Mouse (Mus musculus) splenic B cell, adult 2 months (primary cell): ENCODE results near the gene Paox.
"Not testable (repeated sequence)": the region's sequence is repeated elsewhere in the genome, so short reads cannot be mapped to it uniquely, and the experiment has no call there.

ENCODE experiments used
- DNase-seq: peaks from one replicate; pipeline ENCODE4 v3.0.0-alpha.2; 2011; ENCODE audit warnings: low read depth, low spot score
- H3K27me3 ChIP-seq: 2 replicates; pipeline ENCODE4 v1.6.1; 2012; ENCODE audit warnings: mild to moderate bottlenecking, low read length, moderate library complexity, mixed read lengths; ENCODE audit not compliant: control insufficient read depth, poor library complexity, insufficient read depth, severe bottlenecking
- H3K36me3 ChIP-seq: 2 replicates; pipeline ENCODE4 v1.6.1; 2012; ENCODE audit warnings: mild to moderate bottlenecking, low read length, moderate library complexity, mixed read lengths; ENCODE audit not compliant: control insufficient read depth, poor library complexity, insufficient read depth, severe bottlenecking

Paox gene

GRCm38 (mm10) chr7:140101498-140101897 is 14.1 kb upstream of the Paox start:
- Histone ChIP-seq H3K27me3 (no peaks in the 10 kb centered on the region), H3K36me3 (peaks cover 3% of the 10 kb centered on the region; the same call in 1 of the 2 replicates)
- DNase-seq: no peak

- DNase-seq: peak; percentile 57
- Histone ChIP-seq H3K27me3 (no peaks in the 10 kb centered on the region), H3K36me3 (peaks cover 3% of the 10 kb centered on the region; the same call in 1 of the 2 replicates)
These were observed 13.4 kb upstream of the Paox start, which contains the start of gene Fuom for GRCm38 (mm10) chr7:140101993-140102860. Gene Fuom, minus strand, starts transcription at chr7:140102441.

GRCm38 (mm10) chr7:140104009-140104408 is 11.6 kb upstream of the Paox start:
- no peak for DNase-seq
- peaks cover 5% of the 10 kb centered on the region; the same call in 1 of the 2 replicates for H3K36me3 ChIP-seq
- no peaks in the 10 kb centered on the region for H3K27me3 ChIP-seq

GRCm38 (mm10) chr7:140111943-140112342 is 3.7 kb upstream of the Paox start:
- Histone ChIP-seq H3K27me3 (no peaks in the 10 kb centered on the region), H3K36me3 (0 out of 2 replicates have a peak, but pooled peaks cover 4% of the 10 kb centered on the region)
- DNase-seq: no peak

GRCm38 (mm10) chr7:140116329-140117054 is 893 bp downstream of the Paox start, which contains the start of gene Echs1:
Gene Echs1, minus strand, starts transcription at chr7:140116476.
- Histone ChIP-seq H3K36me3 (no peaks in the 10 kb centered on the region), H3K27me3 (no peaks in the 10 kb centered on the region)
- DNase-seq: peak; percentile 90

GRCm38 (mm10) chr7:140120484-140120883 is 4.9 kb downstream of the Paox start:
- no peak for DNase-seq
- H3K36me3 ChIP-seq: no peaks in the 10 kb centered on the region
- no peaks in the 10 kb centered on the region for H3K27me3 ChIP-seq

GRCm38 (mm10) chr7:140121338-140121910 is 5.8 kb downstream of the Paox start:
- H3K36me3 ChIP-seq: no peaks in the 10 kb centered on the region
- H3K27me3 ChIP-seq: no peaks in the 10 kb centered on the region
- no peak for DNase-seq

GRCm38 (mm10) chr7:140122765-140123164 is 7.2 kb downstream of the Paox start:
- DNase-seq: no peak
- no peaks in the 10 kb centered on the region for H3K36me3 ChIP-seq
- no peaks in the 10 kb centered on the region for H3K27me3 ChIP-seq

- H3K36me3 ChIP-seq: no peaks in the 10 kb centered on the region
- H3K27me3 ChIP-seq: no peaks in the 10 kb centered on the region
- no peak for DNase-seq
These were observed 8.8 kb downstream of the Paox start for GRCm38 (mm10) chr7:140124382-140124781.

GRCm38 (mm10) chr7:140125278-140126021 is 9.9 kb downstream of the Paox start:
- H3K36me3 ChIP-seq: no peaks in the 10 kb centered on the region
- DNase-seq: peak; percentile 92

GRCm38 (mm10) chr7:140126022-140126350 is 10.4 kb downstream of the Paox start:
- DNase-seq: peak; percentile 6
- Histone ChIP-seq H3K27me3 (no peaks in the 10 kb centered on the region), H3K36me3 (no peaks in the 10 kb centered on the region)

More at GRCm38 (mm10) chr7:140125278-140126021, 9.9 kb downstream of the Paox start:
- no peaks in the 10 kb centered on the region for H3K27me3 ChIP-seq

- Histone ChIP-seq H3K36me3 (no peaks in the 10 kb centered on the region), H3K27me3 (no peaks in the 10 kb centered on the region)
These were observed 11.3 kb downstream of the Paox start for GRCm38 (mm10) chr7:140126934-140127333.

GRCm38 (mm10) chr7:140127911-140128310 is 12.3 kb downstream of the Paox start:
- Histone ChIP-seq H3K27me3 (no peaks in the 10 kb centered on the region), H3K36me3 (no peaks in the 10 kb centered on the region)
- no peak for DNase-seq

More at GRCm38 (mm10) chr7:140126934-140127333, 11.3 kb downstream of the Paox start:
- no peak for DNase-seq

GRCm38 (mm10) chr7:140132184-140132583 is 16.6 kb downstream of the Paox start:
- not testable (repeated sequence) for H3K27me3 ChIP-seq, DNase-seq, H3K36me3 ChIP-seq
